Mouse (Mus musculus) heart, postnatal 14 days (tissue): Measurements from ENCODE around the gene Snx1. TPM values are rescaled to one million over a fixed set of nuclear protein-coding genes. Genes with fewer than 3 reads are reported as not detected.
A peak's percentile ranks its signal among the peaks of the same experiment; 100 is the strongest.

ENCODE experiments used
- DNase-seq, 2 experiments: peaks; one replicate each; pipeline ENCODE4 v3.0.0; 2021 to 2022
- intact Hi-C: fragments of 180-260 bp; cut with DNase I; formaldehyde crosslinking; loops from one replicate; pipeline ENCODE4 v1.15.1; 2025
- total RNA-seq, 2 experiments: library from RNA; stranded (reverse); gene quantifications; 2 replicates each; pipeline ENCODE4 v1.2.3; 2021

Snx1 gene
- total RNA-seq, 2 experiments from 2014 or later, result 34.1 to 34.4 TPM

DNA sequence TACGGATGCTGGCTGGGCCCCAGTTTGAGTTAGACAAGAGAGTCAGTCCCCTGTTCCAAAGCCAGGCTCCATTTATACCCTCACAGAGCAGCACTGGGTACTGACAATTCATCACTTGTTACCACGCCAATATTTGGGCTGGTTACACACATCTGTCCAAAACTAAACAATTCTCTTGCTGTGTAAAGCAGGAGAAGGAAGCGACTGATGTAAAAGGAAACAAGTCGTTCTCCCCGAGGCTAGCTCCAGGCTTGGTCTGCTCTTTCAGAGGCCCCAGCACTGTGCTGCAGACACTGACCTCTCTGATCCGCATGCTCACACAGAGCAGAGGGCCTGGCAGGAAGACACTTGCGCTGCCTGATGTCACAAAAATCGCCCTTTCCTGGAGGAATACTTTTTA lies 24.8 kb downstream of the Snx1 start:
- intact Hi-C loops, result no loop called here
- no peak for DNase-seq

DNA sequence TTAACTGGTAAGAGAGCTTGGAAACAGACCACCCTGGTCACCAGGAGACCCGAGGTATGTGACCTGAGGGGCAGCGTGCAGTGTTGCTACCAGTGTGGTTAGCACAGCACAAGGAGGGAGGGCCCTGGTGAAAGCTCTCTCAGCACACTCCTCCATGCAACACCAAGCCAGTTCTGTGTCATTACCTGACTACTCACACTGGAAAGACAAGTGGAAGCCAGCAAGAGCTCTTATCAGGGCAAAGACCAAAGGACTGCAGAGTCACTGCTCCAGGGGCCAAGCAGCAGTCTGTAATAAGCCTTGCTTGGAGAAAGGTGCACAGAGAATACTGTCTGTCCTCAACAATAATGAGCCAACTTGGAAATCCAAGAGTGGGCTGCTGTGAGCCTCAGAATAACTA lies 33.7 kb downstream of the Snx1 start:
- DNase-seq, result no peak
- intact Hi-C loops, result no loop called here

DNA sequence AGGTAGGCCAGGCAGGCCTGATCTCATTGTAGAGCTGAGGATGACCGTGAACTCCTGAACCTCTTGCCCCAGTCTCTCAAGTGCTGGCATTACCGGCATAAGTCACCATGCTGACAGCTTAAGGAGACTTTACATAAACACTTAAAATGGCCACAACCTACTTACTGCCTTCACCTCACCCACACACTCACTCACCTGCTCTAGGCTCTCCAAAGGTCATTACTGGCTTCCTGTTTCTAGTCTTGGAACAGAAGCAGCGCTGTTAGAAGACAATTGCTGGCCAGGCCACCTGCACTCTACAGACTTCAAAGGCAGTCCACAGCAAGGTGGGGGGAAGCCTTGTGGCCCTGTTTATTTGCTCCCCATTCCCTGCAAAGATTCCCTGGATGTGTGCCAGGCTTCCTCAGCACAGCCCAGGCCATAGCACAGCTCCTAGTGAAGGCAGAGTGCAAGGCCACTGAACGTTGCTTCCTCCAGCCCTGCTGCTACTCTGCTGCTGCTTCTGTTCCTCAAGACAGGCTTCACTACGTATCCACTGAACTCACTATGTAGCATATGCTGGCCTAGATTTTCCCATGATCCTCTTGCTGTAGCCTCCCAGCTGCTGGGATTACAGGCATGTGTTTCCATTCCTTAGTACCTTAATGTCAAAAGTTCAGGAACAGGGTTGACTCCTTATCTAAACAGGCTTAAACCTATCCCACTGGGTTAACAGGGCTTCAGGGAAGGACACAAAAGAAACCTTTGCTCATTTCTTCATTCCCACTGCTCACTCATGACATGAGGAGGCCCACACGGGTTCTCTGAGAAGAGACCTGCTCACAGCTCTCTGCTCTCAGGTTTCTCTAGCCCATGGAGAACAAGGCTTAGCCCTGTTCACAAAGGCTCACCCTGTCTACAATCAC lies 34.8 kb downstream of the Snx1 start:
- intact Hi-C loops, result no loop called here
- DNase-seq, result no peak

DNA sequence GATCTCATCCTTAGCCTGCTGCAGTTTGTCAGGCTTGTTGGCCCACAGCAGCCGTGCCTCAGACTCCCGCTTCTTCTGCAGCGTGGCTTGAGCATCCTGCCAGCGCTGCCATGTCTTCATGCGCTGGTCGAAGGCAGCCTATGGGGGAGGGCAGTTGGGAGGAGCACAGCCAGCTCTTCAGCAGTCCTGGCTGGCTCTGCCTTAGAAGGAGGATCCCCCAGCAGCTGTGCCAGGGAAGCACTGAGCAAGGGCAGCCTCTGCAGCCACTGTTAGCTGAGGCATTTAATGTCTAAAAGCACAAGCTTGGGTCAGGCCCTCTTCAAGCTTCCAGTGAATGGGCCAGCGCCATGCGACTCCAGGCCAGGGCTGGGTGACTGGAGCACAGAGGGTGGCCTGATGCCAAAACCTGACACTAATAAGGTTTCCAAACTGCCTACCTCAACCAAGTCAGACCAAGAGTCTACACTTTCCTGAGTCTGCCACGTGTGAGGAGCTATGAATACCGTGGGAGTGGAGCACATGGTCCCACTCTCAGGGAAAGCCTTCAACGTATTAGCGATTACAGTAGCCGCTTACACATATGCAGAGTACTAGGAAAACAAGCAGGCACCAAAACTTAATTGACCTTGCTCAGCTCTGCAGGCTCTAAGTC lies 35.7 kb downstream of the Snx1 start:
- no peak for DNase-seq
- intact Hi-C loops, result no loop called here

DNA sequence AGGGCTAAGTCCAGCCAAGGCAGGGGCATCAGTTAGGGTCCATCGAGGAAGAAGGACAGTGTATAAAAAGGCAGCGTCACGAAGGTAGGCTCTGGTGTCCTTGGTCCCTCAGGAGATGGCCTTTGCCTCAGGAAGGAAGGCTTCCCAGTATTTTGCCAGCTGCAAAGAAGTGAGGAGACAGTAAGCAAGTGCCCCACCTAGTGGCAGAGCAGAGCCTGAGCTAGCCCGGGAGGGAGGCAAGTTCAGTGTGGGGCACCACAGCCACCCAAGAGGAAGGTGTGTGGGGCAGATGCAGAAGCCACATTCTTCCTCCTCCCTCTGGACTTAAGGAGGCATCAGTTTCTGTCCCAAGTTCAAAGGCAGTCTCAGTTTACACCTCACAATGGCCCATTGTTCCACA lies 38.0 kb downstream of the Snx1 start:
- DNase-seq, result peak; percentile 57 to 69
- intact Hi-C loops, result loop anchor here (10.0 kb wide), 1 partner anchor 184 kb away; the partner anchor contains the start of genes Csnk1g1 and Trip4

DNA sequence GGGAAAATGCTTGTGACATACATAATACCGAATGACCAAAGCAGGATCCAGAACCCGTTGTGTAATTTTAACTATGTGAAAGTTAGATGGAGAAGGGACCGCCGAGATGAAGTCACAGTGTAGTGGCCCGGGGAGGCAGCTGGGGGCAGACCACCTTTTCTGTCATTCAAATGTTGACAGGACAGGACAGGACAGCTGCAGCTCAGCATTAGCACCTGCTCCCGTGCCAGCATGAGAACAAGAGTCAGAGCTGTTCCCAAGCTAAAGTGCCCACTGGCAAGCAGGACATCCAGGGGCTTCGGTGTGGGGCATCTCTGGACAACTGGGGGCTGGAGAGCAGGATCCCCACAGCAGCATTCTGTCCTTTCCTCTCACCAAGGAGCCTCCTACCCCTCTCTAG lies 39.3 kb downstream of the Snx1 start:
- no peak for DNase-seq
- intact Hi-C loops, result loop anchor here (10.0 kb wide), 1 partner anchor 182 kb away; the partner anchor contains the start of genes Csnk1g1 and Trip4

DNA sequence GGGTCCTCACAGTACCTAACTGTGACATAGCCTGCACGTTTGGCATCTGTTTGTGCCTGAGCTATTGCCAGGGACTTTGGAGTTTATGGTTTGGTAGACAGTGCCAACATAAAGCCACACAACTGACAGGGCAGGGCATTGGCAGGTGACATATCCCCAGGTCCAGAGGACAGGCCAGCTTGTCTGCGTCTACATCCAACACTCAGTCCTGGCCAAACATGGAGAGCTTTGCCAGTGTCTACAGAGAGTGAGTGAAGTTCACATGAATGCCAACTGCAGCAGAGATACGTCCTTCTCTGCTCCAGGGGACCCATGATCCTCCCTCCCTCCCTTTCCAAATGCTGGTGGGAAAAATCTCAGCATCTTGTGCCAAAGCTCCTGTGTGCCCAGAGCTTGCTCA lies 42.2 kb downstream of the Snx1 start:
- DNase-seq, result no peak
- intact Hi-C loops, result loop anchor here (10.0 kb wide), 1 partner anchor 179 kb away; the partner anchor contains the start of genes Csnk1g1 and Trip4

DNA sequence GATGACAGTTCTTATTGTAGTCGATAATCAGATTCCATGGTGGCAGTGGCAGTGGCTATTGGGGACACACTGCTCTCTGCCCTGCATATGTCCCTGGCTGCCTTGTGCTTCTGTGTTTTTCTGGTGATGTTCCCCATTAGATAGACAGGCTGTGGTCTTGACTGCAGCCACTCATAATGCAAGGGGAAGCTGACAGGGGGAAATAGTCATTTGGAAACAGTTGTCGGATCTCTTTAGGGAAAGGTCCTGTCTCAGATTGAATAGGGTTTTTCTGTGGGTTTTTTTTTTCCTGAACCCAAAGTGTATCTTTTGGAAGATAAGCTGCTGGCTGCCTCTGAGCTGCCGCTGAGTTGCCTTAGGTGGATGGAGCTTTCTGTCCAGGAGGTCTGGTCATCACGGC lies 44.4 kb downstream of the Snx1 start:
- intact Hi-C loops, result loop anchor here (10.0 kb wide), 1 partner anchor 177 kb away; the partner anchor contains the start of genes Csnk1g1 and Trip4
- no peak for DNase-seq

DNA sequence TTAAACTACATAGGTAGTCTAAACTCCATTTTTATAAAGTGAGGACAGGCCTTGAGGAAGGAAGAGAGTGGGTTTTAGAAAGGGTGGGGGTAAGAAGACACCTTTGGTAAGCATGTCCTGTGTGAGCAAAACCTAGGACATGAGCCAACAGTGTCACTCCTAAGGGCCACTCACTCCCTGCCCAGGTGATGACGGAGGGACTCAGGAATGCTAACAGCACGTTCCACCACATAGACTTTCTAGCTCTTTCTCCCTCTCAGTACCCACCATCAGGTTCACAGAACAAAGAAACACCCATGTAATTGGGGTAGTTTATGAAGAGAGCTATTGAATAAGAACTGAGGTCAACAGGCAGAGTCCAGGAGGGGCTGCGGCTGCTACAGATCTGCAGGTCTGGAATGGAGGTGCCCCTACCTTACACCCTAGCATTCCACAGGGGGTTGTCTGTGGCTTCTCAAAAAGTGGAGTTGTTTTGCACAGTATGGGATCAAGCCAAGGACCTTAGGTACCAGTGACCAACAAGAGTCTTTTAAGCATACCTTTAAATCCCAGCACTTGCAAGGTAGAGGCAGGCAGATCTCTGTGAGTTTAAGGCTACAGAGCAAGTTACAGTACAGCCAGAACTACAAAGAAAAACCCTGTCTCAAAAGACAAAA lies 45.5 kb downstream of the Snx1 start:
- intact Hi-C loops, result loop anchor here (10.0 kb wide), 1 partner anchor 176 kb away; the partner anchor contains the start of genes Csnk1g1 and Trip4
- DNase-seq, result no peak

DNA sequence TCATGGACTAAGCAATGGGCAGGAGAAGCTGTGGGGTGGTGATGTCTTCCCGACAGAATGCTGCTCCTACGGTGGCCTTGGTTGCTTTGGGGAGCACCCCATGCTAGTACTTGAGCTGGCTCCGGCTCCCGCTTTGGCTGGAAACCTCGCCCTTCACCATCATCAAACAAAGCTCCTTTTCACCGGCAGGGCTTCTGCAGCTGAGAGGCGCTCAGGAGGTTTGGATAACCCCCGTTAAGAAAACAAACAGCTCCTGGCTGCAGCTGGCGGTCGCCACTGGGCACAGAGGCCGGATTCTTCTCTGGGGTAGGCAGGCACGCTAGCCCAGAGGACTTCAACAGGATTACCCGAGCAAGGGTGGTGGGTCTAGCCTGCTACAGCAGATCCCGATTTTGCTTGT lies 47.9 kb downstream of the Snx1 start:
- intact Hi-C loops, result no loop called here

DNA sequence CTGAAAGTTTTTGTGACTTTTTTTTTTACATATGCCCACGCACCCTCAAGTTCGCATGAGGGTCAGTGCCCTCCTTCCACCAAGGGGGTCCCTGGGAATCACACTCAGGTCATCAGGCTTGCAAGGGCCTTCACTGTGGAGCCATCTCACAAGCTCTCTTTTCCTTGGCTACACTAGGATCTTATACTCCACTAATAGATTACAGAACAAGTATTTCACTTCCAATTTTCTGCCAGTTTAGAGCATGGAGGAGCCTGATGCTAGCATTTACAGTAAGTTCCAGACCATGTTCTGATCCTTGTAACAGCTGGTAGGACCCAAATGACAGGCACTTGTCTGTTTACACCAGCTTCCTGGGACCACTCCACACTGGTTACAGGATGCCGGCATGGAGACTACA lies 48.3 kb downstream of the Snx1 start:
- intact Hi-C loops, result no loop called here
- DNase-seq, result no peak

More for the DNA sequence above, 47.9 kb downstream of the Snx1 start:
- DNase-seq, result no peak

DNA sequence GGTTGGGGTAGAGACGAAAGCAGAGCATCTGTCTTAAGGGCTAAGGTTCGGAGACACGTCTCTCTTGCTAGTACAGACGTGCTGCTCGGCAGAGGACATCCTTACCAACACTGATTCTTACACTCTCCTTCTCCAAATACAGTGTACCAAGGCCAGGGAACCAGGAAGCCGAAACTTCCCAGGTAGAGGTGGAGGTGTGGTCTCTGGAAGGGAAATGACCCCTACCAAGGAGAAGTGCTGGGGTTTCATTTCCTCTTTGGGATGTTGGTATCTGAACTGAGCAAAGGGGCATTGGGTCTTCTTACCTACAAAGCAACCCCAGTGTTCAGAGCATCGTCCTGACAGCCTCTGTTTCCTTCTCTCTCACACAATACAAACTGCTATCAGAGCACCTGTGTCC lies 53.6 kb downstream of the Snx1 start:
- DNase-seq, result no peak
- intact Hi-C loops, result no loop called here

DNA sequence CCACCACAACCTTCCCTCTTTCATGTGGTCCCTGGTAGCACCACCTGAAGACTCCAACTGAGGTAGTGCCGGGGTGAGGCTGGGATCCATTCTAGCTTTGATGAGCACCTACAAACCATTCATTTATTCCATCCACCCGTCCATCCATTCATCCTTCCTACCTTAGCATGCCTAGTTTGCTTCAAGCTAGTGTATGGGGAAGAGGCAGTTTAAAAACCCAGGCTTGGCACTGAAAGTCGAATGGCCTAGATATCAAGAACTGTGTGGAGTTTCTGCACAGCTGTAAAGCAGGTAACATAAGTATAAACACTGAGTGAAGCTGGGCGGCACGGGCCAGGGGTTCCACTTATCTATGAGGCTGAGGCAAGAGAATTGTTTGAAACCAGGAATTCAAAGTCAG lies 56.2 kb downstream of the Snx1 start:
- intact Hi-C loops, result no loop called here
- no peak for DNase-seq

DNA sequence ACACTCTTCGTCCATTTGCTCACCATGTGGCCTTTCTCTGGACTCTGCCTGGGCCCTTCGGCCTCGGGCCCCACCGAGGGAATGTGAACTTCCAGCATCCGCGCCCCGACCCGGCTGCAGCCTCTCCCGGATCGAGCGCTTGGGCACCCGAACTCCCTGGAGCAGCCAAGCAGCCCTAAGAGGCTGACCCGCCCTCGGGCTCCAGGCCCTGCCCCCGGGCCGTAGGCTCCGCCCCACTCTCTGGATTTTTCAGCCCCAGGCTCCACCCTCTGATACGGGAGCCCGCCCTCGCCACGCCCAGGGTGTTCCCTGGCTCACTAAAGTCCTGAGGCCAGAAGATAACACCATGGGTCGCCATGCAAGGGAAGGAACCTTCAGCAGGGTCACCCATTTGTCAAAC lies 56.8 kb downstream of the Snx1 start, which contains the start of gene Snx22:
Gene Snx22, minus strand, starts transcription at position 137 of the 400 bp plus-strand sequence.
- intact Hi-C loops, result no loop called here

DNA sequence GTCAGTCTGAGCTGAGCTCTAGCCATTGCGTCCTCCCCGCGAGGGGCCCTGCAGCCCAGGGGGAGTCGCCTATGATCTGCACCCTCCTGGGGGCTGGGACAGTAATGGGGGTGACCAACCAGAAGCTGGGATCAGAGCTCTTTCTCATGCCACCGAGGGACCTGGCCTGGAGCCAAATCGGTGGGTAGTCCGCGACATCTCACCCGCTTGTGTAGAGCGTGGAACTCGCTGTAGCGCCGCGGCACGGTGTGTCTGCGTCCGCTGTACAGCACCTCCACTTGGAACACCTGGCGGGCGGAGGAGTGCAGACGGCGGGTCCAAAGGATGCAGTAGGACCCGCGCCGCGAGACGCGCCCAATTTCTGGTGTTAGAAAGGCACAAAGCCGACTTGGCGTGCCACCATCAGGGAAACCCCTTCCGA lies 57.4 kb downstream of the Snx1 start:
- DNase-seq, result peak; percentile 18 to 34
- intact Hi-C loops, result no loop called here

More for the DNA sequence above, 56.8 kb downstream of the Snx1 start, which contains the start of gene Snx22:
- DNase-seq, result peak; percentile 73 to 83

DNA sequence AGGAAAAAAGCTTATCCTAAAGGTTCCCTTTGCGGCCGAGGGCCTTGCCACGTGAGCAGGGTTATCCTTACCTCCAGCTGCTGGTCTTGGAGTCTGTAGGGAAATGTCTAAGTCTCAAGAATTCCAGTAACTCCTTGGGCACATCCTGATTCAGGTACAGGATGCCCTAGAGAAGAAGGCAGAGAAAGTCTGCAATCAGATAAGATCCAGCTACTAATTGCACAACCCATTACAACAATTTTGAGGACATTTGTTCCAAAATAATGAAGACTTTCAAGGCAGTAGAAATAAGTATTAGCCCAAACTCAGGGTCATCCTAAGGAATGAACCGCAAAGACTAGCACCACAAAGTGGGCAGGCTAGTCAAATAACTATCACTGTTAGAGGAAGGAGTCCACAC lies 58.3 kb downstream of the Snx1 start:
- intact Hi-C loops, result no loop called here
- DNase-seq, result no peak

DNA sequence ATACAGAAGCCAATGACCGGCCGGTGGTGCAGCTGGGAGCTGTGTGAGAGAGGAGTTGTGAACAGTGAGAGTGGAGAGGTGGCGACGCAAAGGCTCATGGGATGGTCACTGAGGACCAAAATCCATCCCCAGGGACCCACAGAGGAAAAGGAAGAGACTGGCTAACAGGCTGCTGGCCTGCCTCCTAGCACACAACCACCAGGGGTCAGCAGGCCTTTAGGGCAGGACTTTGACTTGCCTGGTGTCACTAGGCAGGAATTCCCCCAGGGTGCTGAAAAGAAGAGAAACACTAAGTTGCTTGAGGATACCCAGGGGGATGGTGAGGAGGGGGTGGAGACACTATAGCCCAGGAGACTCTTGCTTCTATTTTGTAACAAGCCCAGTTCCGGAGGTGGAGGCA lies 58.8 kb downstream of the Snx1 start:
- DNase-seq, result peak; percentile 57 to 69
- intact Hi-C loops, result no loop called here

DNA sequence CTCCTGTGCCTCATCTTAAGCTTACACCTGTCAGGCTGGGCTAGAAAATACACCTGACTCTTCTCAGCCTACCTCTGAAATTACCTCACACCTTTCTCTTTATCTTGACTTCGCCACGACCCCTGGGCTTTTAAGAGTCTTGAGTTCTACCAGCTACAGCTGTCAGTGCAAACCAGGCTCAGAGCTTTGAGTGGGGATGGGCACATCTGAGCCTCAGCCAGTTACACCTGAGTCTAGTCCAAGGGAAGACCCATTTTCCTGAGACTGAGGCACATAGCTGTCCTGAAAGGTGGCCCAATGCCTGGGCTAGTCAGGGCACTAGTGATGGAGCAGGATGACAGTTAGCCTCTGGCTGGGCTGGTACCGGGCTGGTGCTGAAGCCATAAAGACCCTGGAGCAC lies 59.6 kb downstream of the Snx1 start:
- no peak for DNase-seq
- intact Hi-C loops, result no loop called here

DNA sequence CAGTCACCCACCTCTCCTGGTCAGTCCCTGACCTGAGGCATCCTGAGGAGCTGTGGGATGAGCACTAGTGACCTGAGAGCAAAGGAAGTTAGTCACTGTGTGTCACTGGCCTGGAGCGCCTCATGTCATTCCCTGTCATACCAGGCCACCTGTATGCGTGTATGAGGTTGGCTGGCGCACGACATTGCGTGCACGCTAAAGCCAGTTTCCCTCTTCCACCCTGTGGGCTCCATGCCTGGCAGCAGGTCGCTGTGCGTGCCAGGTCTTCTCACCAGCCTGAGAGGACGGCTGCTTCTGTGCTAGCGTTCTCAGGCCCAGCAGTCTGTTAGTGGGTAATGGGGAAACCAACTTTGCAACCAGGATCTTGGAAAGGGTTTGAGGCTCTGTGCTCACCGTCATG lies 62.1 kb downstream of the Snx1 start:
- DNase-seq, result no peak
- intact Hi-C loops, result no loop called here

DNA sequence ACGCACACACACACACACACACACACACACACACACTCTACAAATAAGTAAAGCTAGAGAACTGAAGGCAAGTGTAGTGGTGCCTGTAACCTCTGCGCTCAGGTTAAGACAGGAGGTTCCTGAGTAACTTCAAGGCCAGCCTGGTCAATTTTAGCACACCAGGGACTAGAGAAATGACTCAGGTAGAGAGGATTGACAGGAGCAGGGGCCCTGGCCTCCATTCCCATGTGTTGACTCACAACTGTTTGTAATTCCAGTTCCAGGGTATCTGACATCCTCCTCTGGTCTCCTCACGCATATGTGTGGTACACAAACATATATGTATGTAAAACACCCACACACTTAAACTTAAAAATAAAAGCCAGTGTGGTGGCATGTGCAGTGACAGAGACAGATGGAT lies 62.9 kb downstream of the Snx1 start:
- intact Hi-C loops, result no loop called here
- DNase-seq, result no peak

DNA sequence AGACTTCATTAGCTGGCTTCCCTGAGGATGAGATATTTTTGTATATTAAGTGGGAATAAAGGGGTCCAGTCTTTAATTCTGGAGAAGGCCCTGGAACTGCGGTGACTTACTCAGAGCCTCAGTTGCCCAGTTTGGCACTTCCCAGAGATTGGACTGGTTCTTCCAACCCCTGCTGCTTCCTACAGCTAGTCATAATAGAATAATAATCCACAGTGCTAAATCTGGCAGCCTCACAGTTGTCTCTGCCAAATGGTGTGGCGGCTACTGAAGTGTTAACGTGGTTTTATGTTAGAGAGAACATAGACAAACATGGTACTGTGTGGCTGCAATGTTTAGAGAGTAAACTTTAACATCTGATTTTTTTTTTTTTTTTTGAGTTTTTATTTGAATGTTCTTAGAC lies 64.7 kb downstream of the Snx1 start:
- intact Hi-C loops, result loop anchor here (2.0 kb wide), 1 partner anchor 63 kb away; no protein-coding TSS in a partner anchor
- DNase-seq, result no peak
